Mouse (Mus musculus): ENCODE measurements around the gene Pibf1. TPM values are rescaled to one million over a fixed set of nuclear protein-coding genes. Genes with fewer than 3 reads are reported as not detected.

The Pibf1 gene
- total RNA-seq (2021) = 1 to 10 TPM; 6.5 to 7.2 TPM
- 1.8 and 4.0 TPM in 2 replicates for polyA plus RNA-seq (2012; rRNA removed)
- long read RNA-seq, transcript Pibf1-201 (18 exons, 2,797 nt) = major isoform, 15 of 20 reads
- long read RNA-seq, partial matches to known transcripts = 0 of 20 reads
- long read RNA-seq, other reads (novel, unspliced or antisense) = 5 of 20 reads

DNA sequence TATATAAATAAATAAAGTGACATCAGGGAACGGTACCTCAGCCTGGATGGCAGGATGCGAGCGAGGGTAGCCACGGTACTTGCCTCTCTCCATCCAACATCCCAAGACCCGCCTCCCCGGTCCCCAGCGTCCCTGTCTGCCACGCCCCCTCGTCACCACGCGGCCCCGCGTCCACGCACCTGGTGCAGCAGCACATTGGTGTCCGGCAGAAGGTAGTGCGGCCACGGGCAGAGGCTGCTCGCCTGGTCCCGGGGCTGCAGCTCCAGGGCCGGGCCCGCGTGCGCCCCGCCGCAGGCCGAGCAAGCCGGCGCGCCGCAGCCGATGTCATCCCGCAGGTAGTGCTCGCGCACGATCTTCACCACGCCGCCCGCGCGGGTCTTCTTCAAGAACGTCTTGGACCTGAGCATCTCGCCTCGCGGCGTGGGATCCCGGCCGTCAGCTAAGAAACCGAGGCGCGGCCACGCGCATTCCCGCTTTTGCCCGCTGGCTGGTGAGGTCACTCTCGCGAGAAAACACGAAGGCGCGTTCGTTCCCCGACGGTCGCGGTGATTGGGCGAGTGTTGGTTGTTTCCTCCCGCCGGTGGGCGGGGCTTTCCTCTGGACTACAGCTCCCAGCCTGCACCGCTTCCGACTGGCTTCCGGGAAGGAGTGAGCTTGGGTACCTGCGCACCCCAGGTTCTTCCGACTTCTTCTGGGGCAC lies at the start of gene Pibf1, which contains the start of gene Dis3:
Pibf1 (plus strand) TSS at position 158 of the 700 bp plus-strand sequence.
Dis3 (minus strand) TSS at position 504 of the 700 bp plus-strand sequence.
- intact Hi-C loops (cut with DNase I) = loop anchor here (1.0 kb wide), 1 partner anchor 53 kb away; the partner anchor contains the start of genes Bora and Mzt1
- TF ChIP-seq EP300 (IDR thresholded peaks at IDR 0.05; ENCODE audit: insufficient read depth, low read depth, low read length) = no peak
- TF ChIP-seq POLR2A (IDR thresholded peaks at IDR 0.05; ENCODE audit: insufficient read depth, low read depth, low read length) = peak; percentile 79
- TF ChIP-seq CTCF (IDR thresholded peaks at IDR 0.05) = 0 out of 2 replicates have a peak, but pooled peaks have one; percentile 5
- Histone ChIP-seq H3K4me1 (ENCODE audit: control insufficient read depth, insufficient read depth, low read length) (no peaks in the 10 kb centered on the region), H3K4me3 (peak within 1 kb of the TSS; percentile 93), H3K27me3 (ENCODE audit: control insufficient read depth, insufficient read depth, low read length) (no peaks in the 10 kb centered on the region), H3K9ac (ENCODE audit: low read depth, low read length) (peak within 1 kb of the TSS; percentile 91), H3K36me3 (ENCODE audit: control insufficient read depth, insufficient read depth, low read length) (peaks cover 2% of the 10 kb centered on the region), H3K27ac (peak within 1 kb of the TSS; percentile 79), H3K79me2 (replicated peaks; ENCODE audit: control insufficient read depth, insufficient read depth, low read length) (peaks cover 1% of the 10 kb centered on the region; the same call in 1 of the 2 replicates)
- peak; percentile 99 for DNase-seq
- under 1% methylated on average over 73 of the region's 73 CpGs for WGBS

DNA sequence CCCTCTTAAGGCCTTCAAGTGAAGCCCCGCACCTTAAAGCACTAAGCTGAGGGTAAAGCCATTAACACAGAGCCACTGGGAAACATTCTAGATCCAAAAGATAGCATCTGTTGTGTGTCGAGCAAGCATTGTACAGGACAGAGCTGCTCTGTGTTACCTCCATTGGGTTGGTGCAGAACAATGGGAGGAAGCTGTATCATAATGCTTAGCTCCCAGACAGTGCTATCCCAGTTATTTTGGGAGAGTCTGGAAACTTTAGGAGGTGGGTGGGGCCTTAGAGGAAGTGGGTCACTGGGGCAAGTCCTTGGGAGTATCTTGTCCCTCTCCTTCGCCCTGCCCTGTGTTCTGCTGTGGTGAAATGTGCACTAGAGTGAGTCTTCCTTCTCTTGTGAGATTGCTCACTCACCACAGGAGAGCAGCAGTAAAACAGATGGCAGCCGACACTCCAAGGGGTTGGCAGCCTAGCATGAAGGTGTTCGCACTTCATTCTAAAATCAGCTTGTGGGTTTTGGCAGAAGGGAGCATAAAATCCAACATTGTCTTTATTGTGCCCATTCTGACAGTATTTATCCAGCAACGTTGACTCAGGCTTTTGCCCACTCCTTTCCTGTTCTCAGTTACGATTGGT lies 40.2 kb upstream of the Pibf1 start:
- intact Hi-C loops (cut with DNase I) = no loop called here
- DNase-seq = no peak
- Histone ChIP-seq H3K27ac (no peak overlapping the region), H3K27me3 (ENCODE audit: control insufficient read depth, insufficient read depth, low read length) (no peaks in the 10 kb centered on the region), H3K36me3 (ENCODE audit: control insufficient read depth, insufficient read depth, low read length) (no peaks in the 10 kb centered on the region), H3K9ac (ENCODE audit: low read depth, low read length) (no peak overlapping the region), H3K4me1 (ENCODE audit: control insufficient read depth, insufficient read depth, low read length) (peaks cover 2% of the 10 kb centered on the region; the same call in 1 of the 2 replicates), H3K79me2 (replicated peaks; ENCODE audit: control insufficient read depth, insufficient read depth, low read length) (no peaks in the 10 kb centered on the region), H3K4me3 (no peak overlapping the region)
- TF ChIP-seq EP300 (IDR thresholded peaks at IDR 0.05; ENCODE audit: insufficient read depth, low read depth, low read length) (no peak), POLR2A (IDR thresholded peaks at IDR 0.05; ENCODE audit: insufficient read depth, low read depth, low read length) (no peak), CTCF (IDR thresholded peaks at IDR 0.05) (no peak)
- WGBS = 53% methylated on average over 7 of the region's 7 CpGs

- Histone ChIP-seq H3K4me3 (no peak overlapping the region), H3K27ac (no peak overlapping the region), H3K79me2 (replicated peaks; ENCODE audit: control insufficient read depth, insufficient read depth, low read length) (no peaks in the 10 kb centered on the region), H3K36me3 (ENCODE audit: control insufficient read depth, insufficient read depth, low read length) (no peaks in the 10 kb centered on the region), H3K27me3 (ENCODE audit: control insufficient read depth, insufficient read depth, low read length) (no peaks in the 10 kb centered on the region), H3K4me1 (ENCODE audit: control insufficient read depth, insufficient read depth, low read length) (peaks cover 2% of the 10 kb centered on the region; the same call in 1 of the 2 replicates), H3K9ac (ENCODE audit: low read depth, low read length) (no peak overlapping the region)
- DNase-seq = no peak
- TF ChIP-seq EP300 (IDR thresholded peaks at IDR 0.05; ENCODE audit: insufficient read depth, low read depth, low read length) (no peak), POLR2A (IDR thresholded peaks at IDR 0.05; ENCODE audit: insufficient read depth, low read depth, low read length) (no peak), CTCF (IDR thresholded peaks at IDR 0.05) (no peak)
- intact Hi-C loops (cut with DNase I) = no loop called here
- 82% methylated on average over 12 of the region's 12 CpGs for WGBS
Observed at GRCm38 (mm10) chr14:99060616-99061015, 38.6 kb upstream of the Pibf1 start.

GRCm38 (mm10) chr14:99063091-99063490 lies 36.1 kb upstream of the Pibf1 start:
- Histone ChIP-seq H3K4me3 (no peak overlapping the region), H3K79me2 (replicated peaks; ENCODE audit: control insufficient read depth, insufficient read depth, low read length) (no peaks in the 10 kb centered on the region), H3K27ac (no peak overlapping the region), H3K4me1 (ENCODE audit: control insufficient read depth, insufficient read depth, low read length) (peaks cover 2% of the 10 kb centered on the region; the same call in 1 of the 2 replicates), H3K27me3 (ENCODE audit: control insufficient read depth, insufficient read depth, low read length) (no peaks in the 10 kb centered on the region), H3K9ac (ENCODE audit: low read depth, low read length) (no peak overlapping the region), H3K36me3 (ENCODE audit: control insufficient read depth, insufficient read depth, low read length) (no peaks in the 10 kb centered on the region)
- no peak for DNase-seq
- intact Hi-C loops (cut with DNase I) = no loop called here
- TF ChIP-seq EP300 (IDR thresholded peaks at IDR 0.05; ENCODE audit: insufficient read depth, low read depth, low read length) = no peak
- no peak for TF ChIP-seq CTCF (IDR thresholded peaks at IDR 0.05)
- no peak for TF ChIP-seq POLR2A (IDR thresholded peaks at IDR 0.05; ENCODE audit: insufficient read depth, low read depth, low read length)
- WGBS = 95% methylated on average over 2 of the region's 2 CpGs

DNA sequence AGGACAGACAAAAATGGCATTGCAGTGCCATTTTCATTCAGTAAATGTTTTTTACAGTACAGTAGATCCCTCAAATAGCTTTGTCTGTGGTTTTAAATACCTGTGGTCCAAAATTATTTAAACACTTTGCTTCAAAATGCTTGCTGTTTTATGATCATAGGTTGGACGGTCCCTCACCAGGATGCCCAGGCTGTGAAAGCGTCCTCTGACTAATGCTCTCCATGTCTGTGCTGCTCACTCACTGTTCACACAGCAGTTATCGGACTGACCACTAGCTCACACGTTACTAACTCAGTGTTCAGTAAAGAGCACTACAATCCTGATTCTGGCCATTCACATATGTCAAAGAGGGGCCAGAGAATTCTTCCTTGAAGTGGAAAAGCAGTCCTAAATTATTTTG lies 28.1 kb upstream of the Pibf1 start:
- DNase-seq = no peak
- no peaks in the 10 kb centered on the region for H3K79me2 ChIP-seq (replicated peaks; ENCODE audit: control insufficient read depth, insufficient read depth, low read length)
- H3K27me3 ChIP-seq (ENCODE audit: control insufficient read depth, insufficient read depth, low read length) = no peaks in the 10 kb centered on the region
- H3K27ac ChIP-seq = no peak overlapping the region
- WGBS = 90% methylated on average over 4 of the region's 4 CpGs
- no peaks in the 10 kb centered on the region for H3K4me1 ChIP-seq (ENCODE audit: control insufficient read depth, insufficient read depth, low read length)
- intact Hi-C loops (cut with DNase I) = no loop called here
- TF ChIP-seq POLR2A (IDR thresholded peaks at IDR 0.05; ENCODE audit: insufficient read depth, low read depth, low read length) (no peak), CTCF (IDR thresholded peaks at IDR 0.05) (no peak), EP300 (IDR thresholded peaks at IDR 0.05; ENCODE audit: insufficient read depth, low read depth, low read length) (no peak)
- no peak overlapping the region for H3K9ac ChIP-seq (ENCODE audit: low read depth, low read length)
- H3K36me3 ChIP-seq (ENCODE audit: control insufficient read depth, insufficient read depth, low read length) = no peaks in the 10 kb centered on the region
- no peak overlapping the region for H3K4me3 ChIP-seq

Data from heart, adult 2 months (tissue).